Mouse (Mus musculus) lung, postnatal 0 days (tissue): Measurements from ENCODE around the gene Tmem209. TPM values are rescaled to one million over a fixed set of nuclear protein-coding genes. Genes with fewer than 3 reads are reported as not detected.

ENCODE experiments used
- ATAC-seq: fragments of 200-750 bp; cut with Nextera tagmentation; 2 replicates; pipeline ENCODE4 v1.8.0; 2017; ENCODE audit warnings: moderate library complexity
- DNase-seq: peaks from one replicate; pipeline ENCODE4 v3.0.0-alpha.2; 2016; ENCODE audit warnings: low spot score
- H3K27ac ChIP-seq: fragments of 300-500 bp; sonication (generic); 2 replicates; pipeline ENCODE4 v1.5.1; 2014; ENCODE audit warnings: antibody characterized with exemption, mild to moderate bottlenecking, low read length, mixed read lengths
- H3K27me3 ChIP-seq: fragments of 300-500 bp; sonication (generic); replicated peaks from 2 replicates; pipeline ENCODE4 v1.6.1; 2014; ENCODE audit warnings: low read length, mixed read lengths; ENCODE audit not compliant: insufficient read depth
- H3K36me3 ChIP-seq: fragments of 300-500 bp; sonication (generic); 2 replicates; pipeline ENCODE4 v1.6.1; 2014; ENCODE audit warnings: low read length, mixed read lengths; ENCODE audit not compliant: insufficient read depth
- H3K4me1 ChIP-seq: fragments of 300-500 bp; sonication (generic); 2 replicates; pipeline ENCODE4 v1.6.1; 2014; ENCODE audit warnings: antibody characterized with exemption, low read depth, low read length, mixed read lengths; ENCODE audit not compliant: insufficient read depth
- H3K4me2 ChIP-seq: fragments of 300-500 bp; sonication (generic); replicated peaks from 2 replicates; pipeline ENCODE4 v1.6.1; 2014; ENCODE audit warnings: low read depth, mild to moderate bottlenecking, low read length, moderate library complexity, mixed read lengths
- H3K4me3 ChIP-seq: fragments of 300-500 bp; sonication (generic); 2 replicates; pipeline ENCODE4 v1.5.1; 2014; ENCODE audit warnings: low read depth, low read length
- H3K9ac ChIP-seq: fragments of 300-500 bp; sonication (generic); replicated peaks from 2 replicates; pipeline ENCODE4 v1.6.1; 2014; ENCODE audit warnings: low read depth, mild to moderate bottlenecking
- H3K9me3 ChIP-seq: fragments of 300-500 bp; sonication (generic); 2 replicates; pipeline ENCODE4 v1.6.1; 2016; ENCODE audit warnings: low read length, mixed read lengths
- CTCF ChIP-seq: IDR thresholded peaks from 2 replicates; pipeline ENCODE4 v1.5.1; 2016; ENCODE audit warnings: antibody characterized with exemption, mild to moderate bottlenecking
- EP300 ChIP-seq: IDR thresholded peaks from 2 replicates; pipeline ENCODE4 v1.6.1; 2016; ENCODE audit warnings: antibody characterized with exemption, mild to moderate bottlenecking, control low read depth
- WGBS: fragments of 180-500 bp; shearing (Covaris S2); extraction: QIAGEN DNeasy Blood & Tissue Kit; methylation state at CpG from one replicate; pipeline ENCODE4 v1.1.7; 2014; 5-methylcytosine and 5-hydroxymethylcytosine counted together
- polyA plus RNA-seq: library from polyadenylated mRNA; unstranded; fragments of >200 nt; fragmentation: Nextera tagmentation; extraction: Ambion mirVana; gene quantifications from 2 replicates; pipeline ENCODE4 v1.2.1, GENCODE M21; 2015

Gene Tmem209
- polyA plus RNA-seq, 1 experiment from 2014 or later, result 14.6 TPM

- 85% methylated on average over 12 of the region's 13 CpGs for WGBS
- ATAC-seq (no peak), DNase-seq (no peak)
- H3K9ac ChIP-seq, result no peak overlapping the region
- no peak overlapping the region for H3K27ac ChIP-seq
- H3K4me1 ChIP-seq, result peaks cover 9% of the 10 kb centered on the region; the same call in 1 of the 2 replicates
- H3K36me3 ChIP-seq, result no peaks in the 10 kb centered on the region
- H3K9me3 ChIP-seq, result no peaks in the 10 kb centered on the region
- TF ChIP-seq EP300 (no peak), CTCF (no peak)
- H3K4me2 ChIP-seq, result no peak overlapping the region
- H3K4me3 ChIP-seq, result no peak overlapping the region
- H3K27me3 ChIP-seq, result no peaks in the 10 kb centered on the region
Measured at GRCm38 (mm10) chr6:30461755-30462344, 47.7 kb downstream of the Tmem209 start.

- 23% methylated on average over 19 of the region's 19 CpGs for WGBS
- Histone ChIP-seq H3K9ac (no peak overlapping the region), H3K4me3 (no peak overlapping the region), H3K9me3 (no peaks in the 10 kb centered on the region), H3K4me1 (peaks cover 9% of the 10 kb centered on the region; the same call in 1 of the 2 replicates), H3K27me3 (no peaks in the 10 kb centered on the region), H3K27ac (no peak overlapping the region), H3K4me2 (0 out of 2 replicates have a peak overlapping the region, but pooled peaks have one; percentile 75), H3K36me3 (no peaks in the 10 kb centered on the region)
- no peak for TF ChIP-seq EP300
- peak; percentile 85 for ATAC-seq
- peak; percentile 86 for DNase-seq
Measured at GRCm38 (mm10) chr6:30460750-30461446, 48.7 kb downstream of the Tmem209 start.

- H3K4me1 ChIP-seq, result peaks cover 9% of the 10 kb centered on the region; the same call in 1 of the 2 replicates
- WGBS, result 7% methylated on average over 38 of the region's 40 CpGs
- H3K9ac ChIP-seq, result peak overlapping the region; percentile 36; the same call in 1 of the 2 replicates
- ATAC-seq (peak; percentile 67), DNase-seq (peak; percentile 84)
- TF ChIP-seq CTCF (peak; percentile 88), EP300 (no peak)
- peak overlapping the region; percentile 23; the same call in 1 of the 2 replicates for H3K27ac ChIP-seq
- no peaks in the 10 kb centered on the region for H3K27me3 ChIP-seq
- no peaks in the 10 kb centered on the region for H3K36me3 ChIP-seq
- peak overlapping the region; percentile 75 for H3K4me2 ChIP-seq
- H3K4me3 ChIP-seq, result peak overlapping the region; percentile 46
- no peaks in the 10 kb centered on the region for H3K9me3 ChIP-seq
Measured at GRCm38 (mm10) chr6:30459811-30460749, 49.5 kb downstream of the Tmem209 start.

- ATAC-seq (no peak), DNase-seq (no peak)
- Histone ChIP-seq H3K9me3 (no peaks in the 10 kb centered on the region), H3K4me1 (peaks cover 9% of the 10 kb centered on the region; the same call in 1 of the 2 replicates), H3K27ac (no peak overlapping the region), H3K4me2 (peak overlapping the region; percentile 75), H3K9ac (peak overlapping the region; percentile 36; the same call in 1 of the 2 replicates), H3K4me3 (peak overlapping the region; percentile 46), H3K36me3 (no peaks in the 10 kb centered on the region), H3K27me3 (no peaks in the 10 kb centered on the region)
- TF ChIP-seq EP300, result no peak
- 68% methylated on average over 16 of the region's 16 CpGs for WGBS
Measured at GRCm38 (mm10) chr6:30459056-30459747, 50.4 kb downstream of the Tmem209 start.

- Histone ChIP-seq H3K27me3 (no peaks in the 10 kb centered on the region), H3K36me3 (no peaks in the 10 kb centered on the region), H3K4me3 (no peak overlapping the region), H3K4me1 (peaks cover 9% of the 10 kb centered on the region; the same call in 1 of the 2 replicates), H3K27ac (no peak overlapping the region), H3K9ac (no peak overlapping the region), H3K4me2 (no peak overlapping the region), H3K9me3 (no peaks in the 10 kb centered on the region)
- TF ChIP-seq EP300 (no peak), CTCF (no peak; the same call in 1 of the 2 replicates)
- 79% methylated on average over 5 of the region's 5 CpGs for WGBS
- ATAC-seq, result no peak
- DNase-seq, result no peak
Measured at GRCm38 (mm10) chr6:30458626-30459025, 51.0 kb downstream of the Tmem209 start.
